Mouse (Mus musculus) spleen, postnatal 14 days (tissue): ENCODE results near the gene Zscan18.
A peak's percentile ranks its signal among the peaks of the same experiment; 100 is the strongest.
"Not testable (repeated sequence)": the region's sequence is repeated elsewhere in the genome, so short reads cannot be mapped to it uniquely, and the experiment has no call there.

Experiments
- DNase-seq, 2 experiments: peaks; one replicate each; pipeline ENCODE4 v3.0.0; 2021 to 2022; ENCODE audit warnings: low spot score in 2 of 2

The Zscan18 gene

DNA sequence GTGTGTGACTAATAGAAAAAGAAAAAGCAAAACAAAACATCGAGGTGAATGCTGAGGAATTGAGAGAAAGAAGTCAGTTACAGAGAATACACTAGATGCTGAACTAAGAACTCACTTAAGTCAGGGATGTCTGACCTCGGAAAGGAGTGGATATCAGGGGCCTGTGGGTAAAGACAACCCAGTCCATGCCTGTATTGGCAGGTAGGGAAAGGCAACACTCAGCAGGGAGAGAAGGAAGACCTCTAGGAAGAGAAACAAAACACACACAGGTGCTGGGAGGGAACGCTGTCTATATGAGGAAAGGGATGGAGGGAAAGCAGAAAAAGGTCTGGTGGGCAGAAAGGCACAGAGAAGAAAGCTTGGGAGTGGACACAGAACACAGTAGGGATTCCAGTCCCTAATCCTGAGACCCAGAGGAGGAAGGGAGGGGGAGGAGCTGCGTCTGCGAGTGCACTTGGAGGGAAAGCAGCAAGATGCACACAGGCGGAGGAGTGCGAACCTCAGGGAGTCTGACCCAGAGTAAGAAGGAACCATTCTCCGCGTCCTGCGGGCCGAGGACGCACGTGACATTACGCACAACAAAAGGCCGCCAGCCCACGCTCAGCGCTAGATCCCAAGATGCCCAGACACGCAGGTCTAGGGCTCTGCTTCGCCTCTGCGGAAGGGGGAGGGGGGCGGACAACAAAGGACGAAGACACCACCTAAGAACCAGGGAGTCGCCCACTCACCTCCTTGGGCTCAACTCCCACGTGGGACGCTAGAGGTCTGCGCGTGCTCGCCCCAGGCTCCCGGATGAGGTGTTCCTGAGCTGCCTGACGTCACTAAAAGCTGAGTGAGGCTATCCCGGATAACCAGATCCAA is at the start of gene Zscan18:
TSS of gene Zscan18 (minus strand) at position 770 of the 861 bp plus-strand sequence.
- peak; percentile 4 to 8 for DNase-seq

DNA sequence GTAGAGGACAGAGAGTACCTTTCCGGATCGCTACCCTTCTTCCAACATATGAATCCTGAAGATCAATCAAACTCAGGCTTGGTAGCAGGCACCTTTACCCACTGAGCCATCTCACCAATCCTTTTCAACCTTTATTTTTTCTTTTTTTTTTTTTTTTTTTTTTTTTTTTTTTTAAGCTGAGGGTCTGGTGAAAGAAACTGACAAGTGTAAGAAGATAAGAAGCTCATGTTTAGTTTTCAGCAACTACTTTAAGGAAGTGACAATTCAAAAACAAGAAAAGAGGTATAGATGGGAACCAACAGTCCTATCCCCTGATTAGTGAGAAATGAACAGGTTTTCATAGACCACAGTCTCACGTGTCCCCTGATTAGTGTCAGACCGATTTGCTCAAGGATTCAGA is 32.3 kb upstream of the Zscan18 start:
- no peak for DNase-seq

DNA sequence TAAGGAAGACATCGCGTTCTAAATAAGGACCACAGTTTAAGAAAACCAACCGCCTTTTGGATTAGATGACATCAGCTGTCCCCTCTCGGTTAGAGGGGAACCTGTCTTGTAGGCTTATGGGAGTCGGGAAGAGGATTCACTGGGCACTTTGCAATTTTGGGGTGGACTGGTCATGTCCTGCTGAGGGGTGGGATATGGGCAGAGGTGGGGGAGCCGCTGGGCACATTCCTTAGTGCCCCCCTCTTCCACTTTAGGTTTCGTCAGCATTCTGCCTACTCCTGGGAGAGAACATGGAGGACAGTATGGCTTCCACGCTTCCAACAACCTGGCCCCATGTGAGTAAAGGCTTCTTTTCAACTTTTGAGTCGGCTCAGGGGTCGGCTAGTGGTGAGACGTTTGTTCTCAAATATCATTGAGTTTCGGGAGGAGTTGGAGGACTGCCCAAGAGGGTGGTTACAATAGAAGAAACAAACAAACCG is 31.8 kb upstream of the Zscan18 start:
- no peak for DNase-seq

DNA sequence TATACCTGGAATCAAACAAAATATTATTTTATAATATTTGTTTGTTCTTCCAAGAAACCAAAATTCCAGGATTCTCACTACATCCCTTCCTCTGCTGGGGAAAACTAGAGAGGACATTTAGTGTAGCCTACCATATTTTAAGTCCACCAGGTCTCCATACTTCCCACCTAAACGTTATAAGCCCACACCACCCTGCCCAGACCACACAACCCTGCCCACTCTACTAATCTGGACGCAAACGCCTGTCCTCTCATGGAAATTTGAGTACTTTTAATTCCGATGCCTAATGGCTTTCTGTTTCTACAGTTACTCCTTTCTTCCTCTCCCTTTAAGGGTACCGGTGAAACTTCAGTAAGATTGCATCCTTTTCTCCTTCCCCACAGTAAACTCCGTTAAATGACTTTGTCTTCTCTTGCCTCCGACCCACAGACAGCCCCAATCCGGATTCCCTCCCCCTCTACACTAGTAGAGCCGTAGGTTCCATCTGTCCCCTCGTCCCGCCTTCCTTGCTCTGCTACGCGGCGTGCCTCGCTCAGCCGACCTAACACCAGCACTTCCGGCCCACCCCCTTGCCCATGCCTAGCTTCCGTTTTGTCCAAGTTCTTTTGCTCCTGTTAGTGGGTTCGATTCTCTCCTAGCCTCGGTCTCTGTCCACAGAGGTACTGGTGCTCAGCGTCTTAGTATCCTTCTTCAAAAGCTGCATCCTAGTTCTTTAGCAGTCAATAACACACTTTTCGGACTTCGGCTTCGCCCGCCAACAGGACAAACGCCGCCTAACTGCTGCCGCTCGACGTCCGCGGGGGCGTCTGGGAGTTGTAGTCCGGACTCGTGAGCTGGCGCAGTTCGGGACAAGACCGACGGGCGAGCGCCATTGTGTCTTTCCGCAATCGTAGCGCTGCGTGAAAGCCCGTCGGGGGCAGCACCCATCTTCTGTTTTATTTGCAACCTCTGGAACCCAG is 31.0 kb upstream of the Zscan18 start, which contains the start of gene Zfp110:
TSS of gene Zfp110 (plus strand) at position 600 of the 959 bp plus-strand sequence.
- DNase-seq: peak; percentile 75 to 88

DNA sequence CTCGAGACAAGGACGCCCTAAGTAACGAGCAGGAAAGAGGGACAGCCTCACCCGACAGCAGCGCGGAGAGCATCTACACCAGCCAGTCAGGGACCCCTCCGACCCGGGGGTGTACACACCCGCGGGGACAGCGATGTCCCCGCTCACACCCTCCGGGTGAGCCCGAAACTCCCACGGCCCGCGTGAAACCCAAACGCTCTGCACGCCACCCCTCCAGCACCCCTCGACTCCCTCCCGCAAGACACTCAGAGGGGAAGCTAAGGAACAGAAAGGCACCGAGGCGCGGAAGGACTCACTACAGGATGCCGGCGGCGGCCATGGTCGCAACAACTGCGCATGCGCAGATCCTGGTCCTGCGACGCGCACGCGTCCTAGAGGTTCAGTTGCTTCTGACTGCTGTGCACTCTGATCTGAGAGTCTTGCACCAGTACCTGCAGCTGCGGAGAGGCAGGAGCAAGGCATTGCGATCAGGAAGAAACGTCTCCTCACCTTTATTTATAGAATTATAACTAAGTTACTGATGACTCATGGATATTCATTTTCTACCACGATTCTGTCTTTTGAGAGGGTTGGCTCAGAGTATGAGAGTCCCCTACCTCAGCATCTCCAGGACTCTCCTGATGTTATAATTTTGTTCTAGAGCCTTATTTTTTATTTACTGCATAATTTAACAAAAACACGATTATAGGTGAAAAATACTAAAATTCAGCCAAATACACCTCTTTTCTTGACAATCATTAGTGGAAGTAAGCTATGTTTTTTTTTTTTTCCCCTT is 15.3 kb upstream of the Zscan18 start, which contains the start of gene Zfp329:
TSS of gene Zfp329 (minus strand) at position 338 of the 775 bp plus-strand sequence.
- DNase-seq: peak; percentile 81 to 87

DNA sequence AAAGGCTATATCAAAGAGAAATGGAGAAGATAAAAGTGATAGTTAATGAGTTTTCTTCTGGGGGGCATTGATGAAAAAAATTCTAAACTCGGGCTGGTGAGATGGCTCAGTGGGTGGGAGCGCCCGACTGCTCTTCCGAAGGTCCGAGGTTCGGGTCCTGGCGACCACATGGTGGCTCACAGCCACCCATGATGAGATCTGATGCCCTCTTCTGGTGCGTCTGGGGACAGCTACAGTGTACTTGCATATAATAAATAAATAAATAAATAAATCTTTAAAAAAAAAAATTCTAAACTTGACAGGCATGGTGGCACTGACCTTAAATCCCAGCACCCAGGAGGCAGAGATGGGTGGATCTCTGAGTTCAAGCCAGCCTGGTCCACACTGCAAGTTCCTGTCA is 12.1 kb upstream of the Zscan18 start:
- DNase-seq: no peak

DNA sequence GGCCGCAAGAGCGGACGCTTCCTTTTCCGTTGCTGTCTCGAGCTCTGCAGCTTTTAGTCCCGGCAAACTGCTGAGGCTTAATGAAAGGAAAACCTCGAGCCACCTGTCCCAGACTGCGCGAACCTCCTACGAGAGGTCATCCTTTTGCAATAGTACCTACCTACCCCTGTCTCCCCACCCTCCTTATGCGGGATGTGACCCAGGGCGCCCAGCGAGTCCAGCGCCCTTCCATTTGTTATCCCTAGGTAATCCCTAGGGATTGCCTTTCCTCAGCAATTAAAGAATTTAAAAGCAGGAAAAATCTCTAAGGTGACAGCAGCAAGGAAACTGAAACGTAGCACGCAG is 264 bp upstream of the Zscan18 start:
- no peak for DNase-seq

DNA sequence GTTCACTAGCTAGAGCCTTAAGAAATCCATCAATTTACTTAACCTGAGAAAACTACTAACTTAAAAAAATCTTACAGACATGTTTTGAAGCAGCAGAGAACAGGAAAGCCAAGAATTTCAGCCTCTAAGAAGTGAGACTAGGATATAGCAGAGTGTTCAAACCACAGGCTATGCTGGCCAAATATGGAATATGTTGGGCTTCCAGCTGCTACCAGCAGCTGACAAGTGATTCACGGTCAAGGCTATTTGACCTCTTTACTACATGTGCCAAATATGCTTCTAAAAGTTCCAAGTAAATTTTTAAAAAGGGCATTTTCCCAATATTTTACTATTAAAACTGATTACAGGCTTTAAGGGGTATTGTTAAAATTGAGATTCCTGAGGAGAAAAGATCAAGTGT is 3.9 kb downstream of the Zscan18 start:
- DNase-seq: no peak

DNA sequence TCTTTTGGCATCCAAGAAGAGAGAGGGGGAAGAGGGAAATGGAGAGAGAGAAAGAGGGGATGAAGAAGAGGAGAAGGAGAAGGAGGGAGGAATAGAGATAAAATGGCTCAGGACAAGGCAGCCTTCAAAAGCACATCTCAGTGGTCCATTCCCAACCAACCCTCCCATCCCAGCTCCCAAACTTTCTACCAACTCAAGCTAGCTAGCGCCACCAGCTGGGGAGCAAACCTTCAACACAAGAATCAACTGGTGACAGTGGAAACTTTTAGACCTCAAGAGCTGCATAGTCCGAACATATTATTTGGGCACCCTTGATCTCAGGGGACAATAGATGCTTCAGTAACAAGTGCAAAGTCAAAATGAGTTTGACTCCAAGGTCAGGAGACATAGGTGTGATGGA is 5.5 kb downstream of the Zscan18 start:
- DNase-seq: no peak

DNA sequence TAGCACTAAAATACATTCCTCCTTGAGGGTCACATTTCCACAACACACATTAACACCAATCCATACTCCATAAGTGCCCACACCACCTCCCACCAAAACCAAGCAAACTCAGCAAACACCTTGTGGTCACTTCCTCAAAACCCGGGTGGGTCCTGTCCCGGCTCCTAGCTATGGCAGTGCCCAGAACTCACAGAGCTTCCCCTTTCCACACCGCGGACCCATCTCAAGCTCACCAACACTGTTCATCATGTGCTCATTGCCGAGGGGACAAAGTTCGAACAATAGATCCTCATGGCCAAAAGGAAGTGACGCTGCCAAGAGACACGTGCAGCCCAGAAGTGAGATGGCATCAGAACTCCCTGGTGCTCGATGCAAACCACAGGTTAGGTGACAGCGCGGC is 10.8 kb downstream of the Zscan18 start:
- not testable (repeated sequence) for DNase-seq

DNA sequence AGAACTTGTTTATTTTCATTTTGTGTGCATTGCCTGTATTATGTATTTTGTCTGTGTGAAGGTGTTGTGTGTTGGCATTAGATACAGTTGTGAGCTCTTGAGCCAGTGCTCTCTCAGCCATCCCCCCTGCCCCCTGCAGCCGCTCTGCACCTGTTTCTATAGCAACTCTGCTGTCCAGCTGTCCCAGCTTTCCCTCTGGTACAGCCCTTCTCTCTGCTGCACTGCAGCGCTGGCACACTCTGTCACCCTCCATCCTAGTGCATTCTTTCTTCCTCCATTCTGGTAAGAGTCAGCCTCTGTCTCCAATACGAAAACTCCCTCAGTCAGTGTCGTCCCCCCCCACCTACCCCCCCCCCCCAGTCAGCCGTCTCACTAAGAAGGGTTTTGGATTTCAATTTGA is 15.4 kb downstream of the Zscan18 start:
- no peak for DNase-seq

DNA sequence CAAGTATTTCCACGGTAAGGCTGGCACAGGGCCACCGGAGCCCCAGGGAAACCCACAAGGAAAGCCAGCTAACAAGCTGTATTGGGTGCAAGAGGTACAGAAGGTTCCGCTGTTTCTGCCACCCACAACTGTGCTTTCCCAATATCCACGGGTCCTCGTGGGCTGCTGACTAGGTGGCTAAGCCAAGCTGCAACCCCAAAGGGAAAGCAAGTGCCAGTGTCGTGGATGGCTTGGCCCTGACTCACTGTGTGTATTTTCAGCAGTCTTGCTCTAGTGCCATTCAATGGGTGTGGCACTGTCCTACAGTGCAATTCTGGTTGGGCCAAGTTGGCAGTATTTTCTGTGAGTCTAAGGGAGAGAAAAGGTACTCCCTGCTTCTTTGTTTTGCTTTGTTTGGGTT is 16.1 kb downstream of the Zscan18 start:
- no peak for DNase-seq

DNA sequence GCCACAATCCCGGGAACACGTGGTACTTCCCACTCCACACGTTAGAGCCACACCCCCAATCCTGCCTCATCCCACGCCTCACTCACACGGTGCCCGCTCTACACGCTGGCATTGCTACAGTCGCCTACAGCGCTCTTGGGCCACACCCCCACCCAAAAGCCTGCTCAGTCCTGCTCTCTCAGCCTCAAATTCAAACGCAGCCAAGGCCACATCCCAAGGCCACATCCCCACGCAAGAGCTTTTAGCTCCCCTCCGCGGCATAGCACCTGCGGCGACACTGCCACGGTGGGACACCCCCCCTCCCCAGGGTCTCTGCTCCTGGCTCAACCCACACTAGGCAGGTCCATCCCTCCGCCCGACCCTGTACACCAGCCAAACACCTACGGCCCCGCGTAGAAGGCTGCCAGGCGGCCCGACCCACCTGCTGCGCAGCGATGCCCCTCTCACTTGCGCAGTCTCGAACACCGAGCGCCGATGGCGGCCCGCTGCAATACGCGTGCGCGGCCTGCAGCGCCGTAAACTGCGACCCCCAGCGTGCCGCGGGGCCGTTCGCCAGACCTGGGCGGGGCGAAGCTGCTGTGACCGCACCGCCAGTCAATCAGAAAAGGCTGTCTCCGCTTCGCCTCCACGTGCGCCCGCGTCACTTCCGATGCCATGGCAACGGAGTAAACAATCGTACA is 23.1 kb downstream of the Zscan18 start:
- peak; percentile 24 to 47 for DNase-seq

DNA sequence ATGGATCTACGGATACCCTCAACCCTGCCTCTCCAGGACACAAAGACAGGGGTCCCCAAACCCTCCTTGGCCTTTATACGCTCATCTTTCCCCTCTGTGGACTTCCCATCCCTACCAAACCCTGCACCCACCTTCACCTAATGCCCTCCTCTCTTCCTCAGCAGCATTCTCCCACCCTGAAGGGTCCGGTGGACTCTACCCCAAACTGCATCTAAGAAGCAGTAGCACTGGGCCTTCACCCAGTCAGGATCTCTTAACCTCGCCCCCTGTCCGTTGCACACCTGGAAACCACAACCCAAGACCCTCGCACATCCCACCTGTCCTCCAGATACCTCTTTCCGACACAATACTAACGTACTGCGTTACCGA is 23.7 kb downstream of the Zscan18 start:
- DNase-seq: no peak

DNA sequence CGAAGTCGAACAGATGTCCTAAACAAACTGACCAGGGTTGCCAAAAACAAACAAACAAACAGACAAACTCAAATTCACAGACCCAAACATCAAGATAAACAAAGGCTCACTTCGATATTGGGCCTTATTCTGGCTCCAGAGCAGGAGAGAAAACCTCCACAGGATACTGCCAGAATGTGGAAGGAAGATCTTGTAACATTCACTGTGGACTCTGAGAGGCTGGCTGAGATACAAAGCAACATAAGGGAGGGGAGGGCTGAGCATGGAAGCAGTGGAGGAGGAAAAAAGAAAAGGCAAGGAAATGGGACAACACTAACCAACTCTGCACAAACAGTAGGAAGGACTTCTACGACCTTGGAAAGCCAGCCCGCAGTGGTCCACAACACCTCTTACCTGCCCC is 24.3 kb downstream of the Zscan18 start:
- DNase-seq: no peak

DNA sequence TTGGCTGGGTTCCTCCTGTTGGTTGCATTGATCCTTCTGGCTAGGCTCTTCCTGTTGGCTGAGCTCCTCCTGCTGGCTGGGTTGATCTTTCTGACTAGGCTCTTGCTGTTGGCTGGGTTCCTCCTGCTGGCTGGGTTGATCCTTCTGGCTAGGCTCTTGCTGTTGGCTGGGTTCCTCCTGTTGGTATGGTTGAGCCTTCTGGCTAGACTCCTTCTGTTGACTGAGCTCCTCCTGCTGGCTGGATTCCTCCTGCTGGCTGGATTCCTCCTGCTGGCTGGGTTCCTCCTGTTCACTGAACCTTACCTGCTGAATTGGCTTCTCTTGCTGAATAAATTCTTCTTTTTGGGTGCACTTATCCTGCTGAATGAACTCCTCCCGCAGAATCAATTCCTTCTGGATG is 28.8 kb downstream of the Zscan18 start:
- DNase-seq: no peak

DNA sequence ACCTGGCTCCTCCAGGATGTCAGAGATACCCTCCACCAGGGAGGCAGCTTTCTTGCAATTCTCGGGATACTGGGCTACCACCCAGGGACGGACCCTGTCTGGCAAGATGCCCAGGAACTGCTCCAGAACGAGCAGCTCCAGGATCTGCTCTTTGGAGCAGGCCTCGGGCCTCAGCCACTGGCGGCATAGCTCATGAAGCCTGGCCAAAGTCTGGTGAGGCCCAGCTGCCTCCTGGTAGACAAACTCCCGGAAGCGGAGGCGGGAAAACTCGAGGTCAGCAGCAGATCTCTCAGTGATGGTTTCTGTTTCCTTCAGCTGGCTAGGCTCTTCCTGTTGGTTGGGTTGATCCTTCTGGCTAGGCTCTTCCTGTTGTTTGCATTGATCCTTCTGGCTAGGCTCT is 29.3 kb downstream of the Zscan18 start:
- no peak for DNase-seq

DNA sequence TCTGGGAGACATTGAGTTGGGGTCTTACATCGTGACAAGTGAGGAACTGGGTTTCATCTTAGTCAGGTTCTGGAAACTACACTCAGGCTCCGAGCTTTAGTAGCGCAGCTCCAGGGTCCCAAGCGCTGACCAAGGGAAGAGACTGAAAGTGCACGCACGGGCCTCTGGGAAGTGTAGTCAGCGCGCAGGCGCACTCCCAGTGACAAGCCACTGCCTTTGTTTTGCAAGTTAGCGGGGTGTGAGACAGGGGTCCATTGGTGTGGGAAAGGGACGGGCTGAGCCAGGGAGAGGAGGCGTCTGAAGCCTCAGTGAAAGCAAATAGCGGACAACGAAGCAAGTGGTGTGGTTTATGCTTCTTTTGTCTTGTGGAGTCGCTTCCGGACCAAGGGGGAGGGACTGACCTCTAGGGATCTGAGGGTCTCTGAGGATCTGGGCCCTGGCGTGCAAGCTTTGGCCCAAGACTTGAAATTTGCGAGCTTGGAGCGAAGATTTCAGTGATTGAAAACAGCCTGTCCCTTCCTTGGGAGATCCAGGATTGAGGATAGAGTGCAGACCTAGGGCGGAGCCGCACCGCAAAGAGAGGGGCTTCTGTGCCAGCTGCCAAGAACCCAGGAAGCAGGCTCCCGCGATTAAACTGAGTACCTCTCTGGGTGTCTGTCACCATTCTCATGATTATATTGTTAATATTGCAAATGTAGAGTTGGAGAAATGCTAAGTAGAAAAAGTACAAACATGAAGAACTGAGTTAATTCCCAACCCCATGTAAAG is 53.8 kb downstream of the Zscan18 start:
- DNase-seq: no peak

DNA sequence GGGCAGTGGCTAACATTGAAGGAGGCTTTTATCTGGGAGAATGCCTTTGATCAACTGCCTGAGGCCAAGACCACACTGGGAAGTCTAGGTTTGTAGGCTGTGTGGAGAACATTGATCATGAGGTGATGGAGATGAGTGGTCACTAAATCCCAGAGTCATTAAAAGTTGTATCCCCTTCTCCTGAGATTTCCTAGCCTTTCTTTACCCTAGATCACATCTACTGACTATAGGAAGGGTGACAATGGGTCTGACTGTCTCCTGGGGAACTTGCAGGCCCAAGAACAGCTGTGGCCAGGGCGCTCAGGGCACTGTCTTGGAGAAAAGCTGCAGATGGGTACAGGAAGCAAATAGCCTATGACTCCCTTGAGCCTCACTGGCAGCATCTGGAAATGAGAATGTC is 68.5 kb downstream of the Zscan18 start, which contains the start of gene Vmn2r56:
TSS of gene Vmn2r56 (minus strand) at position 101 of the 400 bp plus-strand sequence.
- DNase-seq: no peak
